9 mouse cellular contexts compared by ENCODE assay signal in genomic region chr8:122369665-122370064, GRCm38 (mm10). TPM values are rescaled to one million over a fixed set of nuclear protein-coding genes. Genes with fewer than 3 reads are reported as not detected.
DNase-seq lines count a peak whose midpoint lies in the region; ATAC-seq and TF ChIP-seq lines count a peak whose summit lies in the region.
"Had no signal": no experiment of that assay in that cellular context is flagged by ENCODE, and none has a peak within 500 bp of the region (broad histone marks: within the 10 kb centered on the region; RNA-seq: fewer than 3 reads in every experiment).

No protein-coding gene starts in this region.

- no peak overlapping the region for H3K4me2 ChIP-seq in heart, postnatal 0 days (ENCODE audit: low read depth, low read length)

- peak; percentile 79 for ATAC-seq in heart, postnatal 0 days (ENCODE audit: insufficient read depth, low read depth)

- H3K4me1 ChIP-seq in E14TG2a.4 (replicated peaks; ENCODE audit: low read depth, low read length): peaks cover 8% of the 10 kb centered on the region; the same call in 1 of the 2 replicates
- H3K4me1 ChIP-seq in embryonic facial prominence, embryonic 10.5 days: peaks cover 9% of the 10 kb centered on the region
- H3K4me1 ChIP-seq in heart, postnatal 0 days (ENCODE audit: control insufficient read depth, insufficient read depth): no peaks in the 10 kb centered on the region

- H3K9me3 ChIP-seq in E14TG2a.4 (ENCODE audit: low read length): peaks cover 4% of the 10 kb centered on the region; the same call in 1 of the 2 replicates
- no peaks in the 10 kb centered on the region for H3K9me3 ChIP-seq in embryonic facial prominence, embryonic 10.5 days
- no peaks in the 10 kb centered on the region for H3K9me3 ChIP-seq in heart, postnatal 0 days (replicated peaks; ENCODE audit: control insufficient read depth, low read length)

- H3K27me3 ChIP-seq in E14TG2a.4 (ENCODE audit: insufficient read depth, low read length): no peaks in the 10 kb centered on the region
- peaks cover 14% of the 10 kb centered on the region for H3K27me3 ChIP-seq in embryonic facial prominence, embryonic 10.5 days (replicated peaks; ENCODE audit: low read depth, poor library complexity, severe bottlenecking)
- H3K27me3 ChIP-seq in heart, postnatal 0 days (ENCODE audit: control insufficient read depth, insufficient read depth, low read length): no peaks in the 10 kb centered on the region

- H3K27ac ChIP-seq in embryonic facial prominence, embryonic 10.5 days (replicated peaks): no peak overlapping the region
- no peak overlapping the region for H3K27ac ChIP-seq in heart, postnatal 0 days (ENCODE audit: low read depth)
- no peak overlapping the region for H3K27ac ChIP-seq in layer of hippocampus, adult 2 months

- no peak overlapping the region for H3K4me3 ChIP-seq in E14TG2a.4 (replicated peaks; ENCODE audit: low read length)
- H3K4me3 ChIP-seq in embryonic facial prominence, embryonic 10.5 days: no peak overlapping the region
- no peak overlapping the region for H3K4me3 ChIP-seq in heart, postnatal 0 days (ENCODE audit: low read depth, low read length)
- no peak overlapping the region for H3K4me3 ChIP-seq in layer of hippocampus, adult 2 months

- H3K9ac ChIP-seq in heart, postnatal 0 days (replicated peaks; ENCODE audit: low read depth, low read length): no peak overlapping the region

- WGBS in embryonic facial prominence, embryonic 10.5 days: 13% methylated on average over 9 of the region's 9 CpGs
- WGBS in heart, postnatal 0 days: 11% methylated on average over 9 of the region's 9 CpGs

- DNase-seq in adrenal gland, postnatal 14 days: peak; percentile 84
- DNase-seq in embryonic facial prominence, embryonic 10.5 days (ENCODE audit: low spot score): peak; percentile 77
- peak; percentile 80 for DNase-seq in heart, postnatal 0 days (ENCODE audit: low spot score)
- peak; percentile 32 to 71 for DNase-seq in layer of hippocampus, adult 2 months (ENCODE audit: low spot score in 2 of 2)
- peak; percentile 84 for DNase-seq in lung, postnatal 14 days
- peak; percentile 82 for DNase-seq in retina, postnatal 1 day
- DNase-seq in urinary bladder, postnatal 10 days (ENCODE audit: low spot score): peak; percentile 51

- peak; percentile 80 for TF ChIP-seq CTCF in E14TG2a.4 (conservative IDR thresholded peaks at IDR 0.05; ENCODE audit: low read length)
- peak; percentile 85 for TF ChIP-seq CTCF in heart, postnatal 0 days (IDR thresholded peaks at IDR 0.05; ENCODE audit: low read depth)
- TF ChIP-seq CTCF in layer of hippocampus, adult 2 months (conservative IDR thresholded peaks at IDR 0.05): peak; percentile 92

- TF ChIP-seq EP300 in heart, postnatal 0 days (IDR thresholded peaks at IDR 0.05; ENCODE audit: low read depth): no peak

- no peaks in the 10 kb centered on the region for H3K36me3 ChIP-seq in E14TG2a.4 (ENCODE audit: insufficient read depth, low read length)
- no peaks in the 10 kb centered on the region for H3K36me3 ChIP-seq in embryonic facial prominence, embryonic 10.5 days (replicated peaks)
- no peaks in the 10 kb centered on the region for H3K36me3 ChIP-seq in heart, postnatal 0 days (replicated peaks; ENCODE audit: control insufficient read depth, insufficient read depth, low read length)

RNA-seq across cellular contexts. Expression of gene Zc3h18, which starts 6.7 kb away (rescaled TPM):
- 39.5 and 40.6 TPM in 2 replicates for total RNA-seq in adrenal gland, postnatal 14 days (2021)
- 81.8 and 82.5 TPM in 2 replicates for polyA plus RNA-seq in embryonic facial prominence, embryonic 10.5 days (2016; fragmentation: Nextera tagmentation; extraction: Ambion mirVana)
- total RNA-seq in heart, postnatal 0 days (2014; rRNA removed; ENCODE audit: low replicate concordance): 8.4 and 23.1 TPM in 2 replicates
- 13.9 and 14.4 TPM in 2 replicates for polyA plus RNA-seq in heart, postnatal 0 days (2015; fragmentation: Nextera tagmentation; extraction: Ambion mirVana)
- total RNA-seq in layer of hippocampus, adult 2 months (2021): 10 to 100 TPM; 39.2 to 40.2 TPM

RNA-seq across cellular contexts. Expression of gene Trhr2, which starts 9.1 kb away (rescaled TPM):
- not detected in 2 replicates for total RNA-seq in adrenal gland, postnatal 14 days (2021)
- not detected in 2 replicates for polyA plus RNA-seq in embryonic facial prominence, embryonic 10.5 days (2016; fragmentation: Nextera tagmentation; extraction: Ambion mirVana)
- not detected in 2 replicates for total RNA-seq in heart, postnatal 0 days (2014; rRNA removed; ENCODE audit: low replicate concordance)
- not detected in 2 replicates for polyA plus RNA-seq in heart, postnatal 0 days (2015; fragmentation: Nextera tagmentation; extraction: Ambion mirVana)
- total RNA-seq in layer of hippocampus, adult 2 months (2021): under 1 TPM; 0.79 to 0.82 TPM

RNA-seq across cellular contexts. Expression of gene Il17c, which starts 52.2 kb away (rescaled TPM):
- total RNA-seq in adrenal gland, postnatal 14 days (2021): not detected in 2 replicates
- 0.29 TPM in 1 of 2 replicates, not detected in the other for polyA plus RNA-seq in embryonic facial prominence, embryonic 10.5 days (2016; fragmentation: Nextera tagmentation; extraction: Ambion mirVana)
- total RNA-seq in heart, postnatal 0 days (2014; rRNA removed; ENCODE audit: low replicate concordance): not detected in 2 replicates
- polyA plus RNA-seq in heart, postnatal 0 days (2015; fragmentation: Nextera tagmentation; extraction: Ambion mirVana): not detected in 2 replicates
- total RNA-seq in layer of hippocampus, adult 2 months (2021): not detected
- total RNA-seq: layer of hippocampus, adult 8-10 months had no signal
